Comparison of ENCODE assay signal across 15 mouse cellular contexts in genomic region chr3:121107481-121107880, GRCm38 (mm10).
"Had no signal": no experiment of that assay in that cellular context is flagged by ENCODE, and none has a peak within 500 bp of the region (broad histone marks: within the 10 kb centered on the region; RNA-seq: fewer than 3 reads in every experiment).

No protein-coding gene starts in this region.

- ATAC-seq: intestine, embryonic 16.5 days; liver, postnatal 0 days had no signal

- H3K4me1 ChIP-seq: limb, embryonic 15.5 days had no signal

- DNase-seq: kidney, adult 2 months; kidney, postnatal 14 days; liver, embryonic 13.5 days; liver, postnatal 0 days; lung, postnatal 14 days; midbrain, embryonic 14.5 days; retina, postnatal 1 day; right cerebral cortex, postnatal 4 days had no signal

- H3K4me3 ChIP-seq: kidney, embryonic 15.5 days; left cerebral cortex, adult 2 months; limb, embryonic 15.5 days; liver, embryonic 13.5 days; lung, embryonic 15.5 days; neural tube, embryonic 13.5 days had no signal

- H3K9ac ChIP-seq: kidney, embryonic 15.5 days; limb, embryonic 15.5 days; liver, embryonic 13.5 days; liver, postnatal 0 days; lung, embryonic 15.5 days; neural tube, embryonic 13.5 days had no signal

- H3K36me3 ChIP-seq: kidney, embryonic 15.5 days; limb, embryonic 15.5 days; liver, embryonic 13.5 days; lung, embryonic 15.5 days; neural tube, embryonic 13.5 days had no signal

- H3K4me2 ChIP-seq: kidney, embryonic 15.5 days; limb, embryonic 15.5 days; liver, embryonic 13.5 days; lung, embryonic 15.5 days; neural tube, embryonic 13.5 days had no signal

- H3K9me3 ChIP-seq: kidney, embryonic 15.5 days; limb, embryonic 15.5 days; liver, embryonic 13.5 days; lung, embryonic 15.5 days; neural tube, embryonic 13.5 days had no signal

- H3K27ac ChIP-seq: kidney, embryonic 15.5 days; left cerebral cortex, adult 2 months; limb, embryonic 15.5 days; liver, embryonic 13.5 days; lung, embryonic 15.5 days; macrophage; neural tube, embryonic 13.5 days had no signal

- H3K27me3 ChIP-seq: kidney, embryonic 15.5 days; limb, embryonic 15.5 days; liver, embryonic 13.5 days; lung, embryonic 15.5 days; neural tube, embryonic 13.5 days had no signal
